Mouse (Mus musculus): ENCODE results near the gene Itgb1.

Itgb1 gene

GRCm38 (mm10) chr8:128681970-128682369, 3.5 kb upstream of the Itgb1 start:
- DNase-seq (ENCODE audit: low read depth, low spot score), result no peak

- DNase-seq (ENCODE audit: low read depth, low spot score), result no peak
These were observed 596 bp upstream of the Itgb1 start for GRCm38 (mm10) chr8:128684609-128685506.

- DNase-seq (ENCODE audit: low read depth, low spot score), result peak; percentile 9
These were observed 1.1 kb downstream of the Itgb1 start for GRCm38 (mm10) chr8:128686429-128686990.

- DNase-seq (ENCODE audit: low read depth, low spot score), result no peak
These were observed 3.2 kb downstream of the Itgb1 start for GRCm38 (mm10) chr8:128688679-128689078.

GRCm38 (mm10) chr8:128690056-128690455, 4.6 kb downstream of the Itgb1 start:
- DNase-seq (ENCODE audit: low read depth, low spot score), result no peak

DNA sequence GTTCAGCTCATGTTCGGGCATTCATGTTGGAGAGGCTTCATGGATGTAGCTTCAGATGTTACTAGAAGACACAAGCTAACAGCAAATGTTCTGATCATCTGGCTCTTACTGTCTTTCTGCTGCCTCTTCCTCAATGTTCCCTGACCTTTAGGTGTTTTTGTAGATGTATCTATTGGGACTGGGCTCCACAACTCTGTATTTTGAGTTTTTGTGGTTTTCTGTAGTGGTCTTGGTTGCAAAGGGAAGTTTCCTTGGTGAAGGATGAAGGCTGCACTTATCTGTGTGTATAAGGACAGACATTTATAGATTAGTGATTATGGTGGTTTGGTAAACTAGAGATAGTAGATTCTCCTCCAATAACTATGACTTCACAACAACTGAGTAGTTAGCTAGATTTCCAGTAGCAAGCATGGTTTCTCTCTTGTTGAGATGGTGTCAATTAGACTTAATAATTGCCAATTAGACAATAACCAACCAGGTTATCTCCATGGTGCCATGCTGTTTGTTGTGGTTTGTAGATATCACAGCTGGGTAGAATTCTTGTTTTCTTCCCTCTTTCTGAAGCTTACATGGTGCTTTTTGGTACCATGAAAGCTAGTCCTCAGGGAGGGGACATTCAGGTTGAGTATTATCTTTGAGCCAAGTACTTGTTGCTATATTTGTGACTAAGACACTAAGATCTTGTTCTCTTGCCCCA, 11.4 kb downstream of the Itgb1 start:
- DNase-seq (ENCODE audit: low read depth, low spot score), result no peak

DNA sequence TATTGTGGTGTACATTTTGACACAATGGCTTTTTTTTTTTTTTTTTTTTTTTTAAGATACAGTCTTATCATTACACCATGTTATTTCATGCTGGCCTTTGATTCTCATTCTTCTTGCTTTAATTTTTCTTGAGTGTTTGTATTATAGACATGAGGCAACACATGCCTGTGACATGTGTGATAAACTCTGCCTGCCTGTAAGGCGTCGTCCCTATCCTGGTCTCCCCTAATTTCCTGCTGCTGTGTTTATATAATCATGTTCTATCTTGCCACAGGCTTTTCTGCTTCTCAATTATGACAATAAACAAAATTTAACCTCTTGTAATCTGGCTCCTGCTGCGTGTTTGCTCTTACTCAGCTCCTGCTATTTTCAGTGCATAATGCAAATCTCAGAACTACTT, 12.5 kb downstream of the Itgb1 start:
- no peak for DNase-seq (ENCODE audit: low read depth, low spot score)

DNA sequence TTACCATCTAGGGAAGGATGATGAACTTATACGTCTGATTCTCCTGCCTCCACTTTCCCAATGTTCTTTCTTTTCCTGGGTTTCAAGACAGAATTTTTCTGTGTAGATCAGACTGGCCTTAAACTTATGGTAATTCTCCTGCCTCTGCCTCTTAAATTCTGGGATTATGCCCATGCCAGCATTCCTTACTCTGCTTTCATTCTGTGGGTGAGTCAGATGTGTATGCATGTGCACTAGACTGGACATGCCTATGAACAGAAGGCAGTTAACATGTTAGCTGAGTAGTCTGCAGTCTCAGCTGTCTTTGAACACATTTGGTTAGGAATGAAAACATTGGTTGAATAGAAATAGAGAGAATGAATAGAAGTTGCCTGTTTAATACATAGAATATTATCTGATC, 18.9 kb downstream of the Itgb1 start:
- DNase-seq (ENCODE audit: low read depth, low spot score), result no peak

- DNase-seq (ENCODE audit: low read depth, low spot score), result no peak
These were observed 19.4 kb downstream of the Itgb1 start for GRCm38 (mm10) chr8:128704836-128705235.

DNA sequence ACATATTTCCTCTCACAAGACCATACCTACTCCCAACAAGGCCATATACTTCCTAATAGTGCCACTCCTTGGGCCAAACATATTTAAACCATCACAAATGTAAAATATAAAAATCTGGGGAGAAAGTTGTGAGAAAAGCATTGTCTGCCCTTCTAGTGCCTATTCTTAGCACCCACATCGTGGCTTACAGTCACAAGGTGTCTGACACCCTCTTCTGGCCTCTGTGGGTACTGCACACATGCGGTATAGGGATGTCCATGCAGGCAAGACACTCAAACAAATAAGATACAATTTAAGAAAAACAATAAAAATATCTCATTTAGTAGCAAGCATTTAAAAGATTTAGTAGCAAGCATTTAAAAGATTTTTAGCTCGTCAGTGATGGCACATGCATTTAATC, 23.8 kb downstream of the Itgb1 start:
- DNase-seq (ENCODE audit: low read depth, low spot score), result peak; percentile 46

DNA sequence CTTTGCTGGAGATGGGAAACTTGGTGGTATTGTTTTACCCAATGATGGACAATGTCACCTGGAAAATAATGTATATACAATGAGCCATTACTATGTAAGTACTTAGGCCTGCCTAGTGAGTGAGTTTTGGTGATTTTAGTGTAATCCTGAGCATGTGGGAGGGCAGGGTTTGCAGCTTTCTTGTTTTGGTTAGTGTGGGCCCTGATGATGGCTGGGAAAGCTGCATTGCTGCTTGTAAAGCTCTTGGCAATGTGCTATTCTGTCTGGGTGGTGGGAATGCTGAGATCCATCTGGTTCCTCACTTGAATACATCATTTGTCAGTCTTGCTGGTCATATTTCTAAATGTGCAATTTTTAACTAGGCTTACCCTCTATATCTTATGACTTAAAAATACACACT, 30.7 kb downstream of the Itgb1 start:
- no peak for DNase-seq (ENCODE audit: low read depth, low spot score)

GRCm38 (mm10) chr8:128724819-128725218, 39.4 kb downstream of the Itgb1 start:
- peak; percentile 18 for DNase-seq (ENCODE audit: low read depth, low spot score)

- no peak for DNase-seq (ENCODE audit: low read depth, low spot score)
These were observed 41.8 kb downstream of the Itgb1 start for GRCm38 (mm10) chr8:128727213-128727612.

GRCm38 (mm10) chr8:128732254-128732653, 46.8 kb downstream of the Itgb1 start:
- no peak for DNase-seq (ENCODE audit: low read depth, low spot score)

- no peak for DNase-seq (ENCODE audit: low read depth, low spot score)
These were observed 48.7 kb downstream of the Itgb1 start for GRCm38 (mm10) chr8:128734118-128734517.

- no peak for DNase-seq (ENCODE audit: low read depth, low spot score)
These were observed 50.2 kb downstream of the Itgb1 start for GRCm38 (mm10) chr8:128735692-128736091.

Data from WW6 (cell line).